Mouse (Mus musculus) cerebellum, adult 2 months (tissue): Measurements from ENCODE around the gene Baz1a. TPM values are rescaled to one million over a fixed set of nuclear protein-coding genes. Genes with fewer than 3 reads are reported as not detected.

Source experiments
- DNase-seq, 2 experiments: peaks; one replicate each; pipeline ENCODE4 v3.0.0; 2021
- H3K27ac ChIP-seq: fragments of 200-500 bp; 2 replicates; pipeline ENCODE4 v1.5.1; 2012; ENCODE audit warnings: low read length, control low read depth, inconsistent platforms; ENCODE audit not compliant: insufficient read depth
- H3K27me3 ChIP-seq: fragments of 200-500 bp; 2 replicates; pipeline ENCODE4 v1.6.1; 2012; ENCODE audit warnings: inconsistent platforms, mild to moderate bottlenecking, low read length, moderate library complexity; ENCODE audit not compliant: control insufficient read depth, insufficient read depth
- H3K4me1 ChIP-seq: fragments of 200-500 bp; 2 replicates; pipeline ENCODE4 v1.6.1; 2011; ENCODE audit warnings: low read length; ENCODE audit not compliant: control insufficient read depth, insufficient read depth
- H3K4me3 ChIP-seq: fragments of 200-500 bp; replicated peaks from 2 replicates; pipeline ENCODE3; 2011; ENCODE audit warnings: mild to moderate bottlenecking, low read depth, low read length, control low read depth; ENCODE audit not compliant: insufficient read depth
- CTCF ChIP-seq: fragments of 200-500 bp; IDR thresholded peaks from 2 replicates; pipeline ENCODE4 v1.5.1; 2011; ENCODE audit warnings: low read depth, mild to moderate bottlenecking, control low read depth, low read length, moderate library complexity, borderline replicate concordance; ENCODE audit not compliant: insufficient read depth
- POLR2A ChIP-seq: fragments of 200-500 bp; IDR thresholded peaks from 2 replicates; pipeline ENCODE4 v1.6.1; 2011; ENCODE audit warnings: low read length, control low read depth, borderline replicate concordance; ENCODE audit not compliant: insufficient read depth
- WGBS: fragments of 180-500 bp; shearing (Covaris S2); methylation state at CpG from one replicate; pipeline ENCODE4 v1.1.7; 2018; 5-methylcytosine and 5-hydroxymethylcytosine counted together
- polyA plus RNA-seq: library from polyadenylated mRNA; depleted of rRNA; stranded (reverse); fragments of >200 nt; gene quantifications from 2 replicates; pipeline ENCODE4 v1.2.3, GENCODE M21; 2012

Gene Baz1a
- polyA plus RNA-seq, 1 experiment: 0.62 TPM

- TF ChIP-seq POLR2A (no peak), CTCF (no peak)
- Histone ChIP-seq H3K4me1 (no peaks in the 10 kb centered on the region), H3K27me3 (no peaks in the 10 kb centered on the region), H3K4me3 (no peak overlapping the region), H3K27ac (no peak overlapping the region)
- no peak for DNase-seq
- WGBS: 53% methylated on average over 9 of the region's 9 CpGs
Observed at GRCm38 (mm10) chr12:55017119-55017721, 3.1 kb upstream of the Baz1a start.

- Histone ChIP-seq H3K4me3 (no peak overlapping the region), H3K27ac (no peak overlapping the region), H3K4me1 (no peaks in the 10 kb centered on the region), H3K27me3 (no peaks in the 10 kb centered on the region)
- DNase-seq: no peak
- TF ChIP-seq CTCF: no peak
- TF ChIP-seq POLR2A: no peak
- 72% methylated on average over 8 of the region's 8 CpGs for WGBS
Observed at GRCm38 (mm10) chr12:55016339-55017118, 2.4 kb upstream of the Baz1a start.

DNA sequence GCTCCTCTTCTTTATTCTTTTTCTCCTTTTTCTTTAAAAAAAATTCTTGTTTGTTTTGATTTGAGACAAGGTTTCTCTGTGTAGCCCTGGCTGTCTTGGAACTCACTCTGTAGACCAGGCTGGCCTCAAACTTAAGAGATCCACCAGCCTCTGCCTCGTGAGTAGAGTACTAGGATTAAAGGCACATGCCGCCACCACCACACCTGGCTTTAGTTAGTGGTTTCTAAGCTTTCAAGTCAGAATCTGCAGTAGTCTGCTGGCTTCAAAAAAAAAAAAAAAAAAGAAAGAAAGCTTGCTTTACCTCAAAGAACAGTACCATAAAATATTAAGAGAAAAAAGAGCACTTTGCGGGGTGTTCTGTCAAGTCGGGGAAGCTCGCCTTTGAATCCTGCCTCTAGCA, 1.3 kb upstream of the Baz1a start:
- TF ChIP-seq POLR2A (no peak), CTCF (no peak)
- no peak for DNase-seq
- Histone ChIP-seq H3K4me1 (no peaks in the 10 kb centered on the region), H3K27me3 (no peaks in the 10 kb centered on the region), H3K27ac (no peak overlapping the region), H3K4me3 (no peak overlapping the region)
- WGBS: 91% methylated on average over 5 of the region's 5 CpGs

- Histone ChIP-seq H3K27ac (no peak overlapping the region), H3K4me1 (no peaks in the 10 kb centered on the region), H3K27me3 (no peaks in the 10 kb centered on the region), H3K4me3 (no peak overlapping the region)
- DNase-seq: no peak
- WGBS: 91% methylated on average over 1 of the region's 1 CpGs
- TF ChIP-seq CTCF: no peak
- no peak for TF ChIP-seq POLR2A
Observed at GRCm38 (mm10) chr12:55013031-55013430, 1.1 kb downstream of the Baz1a start.

DNA sequence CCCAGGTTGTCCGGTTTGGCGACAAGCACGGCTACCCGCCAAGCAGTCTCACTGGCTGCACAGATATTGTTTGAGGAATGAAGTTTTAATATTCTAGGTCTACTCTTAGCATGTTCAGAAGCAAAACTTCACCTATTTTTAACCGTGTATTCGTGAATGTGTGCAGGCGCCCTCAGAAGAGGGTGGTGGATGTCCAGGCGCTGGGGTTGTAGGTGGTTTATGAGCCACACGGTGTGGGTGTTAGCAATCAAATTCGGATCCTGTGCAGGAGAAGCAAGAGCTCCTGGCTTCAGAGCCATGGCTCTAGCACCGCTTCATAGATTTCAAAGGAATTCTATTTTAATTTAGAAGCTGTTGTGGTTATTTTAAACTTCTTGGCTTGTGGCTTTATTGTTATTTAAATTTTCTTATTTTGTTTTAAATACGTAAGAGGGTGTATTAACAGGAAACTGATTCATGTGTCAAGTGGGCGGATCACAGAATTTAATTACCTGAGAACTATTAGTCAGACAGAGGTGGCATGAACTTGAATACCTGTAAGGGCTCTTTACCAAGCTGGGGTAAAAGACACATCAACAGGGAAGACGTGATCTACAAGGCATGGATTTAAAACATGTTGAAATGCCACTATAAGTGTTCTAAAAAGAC, 6.7 kb downstream of the Baz1a start:
- Histone ChIP-seq H3K4me1 (no peaks in the 10 kb centered on the region), H3K27me3 (no peaks in the 10 kb centered on the region; the same call in 1 of the 2 replicates), H3K4me3 (no peak overlapping the region), H3K27ac (no peak overlapping the region)
- TF ChIP-seq CTCF (no peak), POLR2A (no peak)
- WGBS: 85% methylated on average over 14 of the region's 14 CpGs
- DNase-seq: no peak

DNA sequence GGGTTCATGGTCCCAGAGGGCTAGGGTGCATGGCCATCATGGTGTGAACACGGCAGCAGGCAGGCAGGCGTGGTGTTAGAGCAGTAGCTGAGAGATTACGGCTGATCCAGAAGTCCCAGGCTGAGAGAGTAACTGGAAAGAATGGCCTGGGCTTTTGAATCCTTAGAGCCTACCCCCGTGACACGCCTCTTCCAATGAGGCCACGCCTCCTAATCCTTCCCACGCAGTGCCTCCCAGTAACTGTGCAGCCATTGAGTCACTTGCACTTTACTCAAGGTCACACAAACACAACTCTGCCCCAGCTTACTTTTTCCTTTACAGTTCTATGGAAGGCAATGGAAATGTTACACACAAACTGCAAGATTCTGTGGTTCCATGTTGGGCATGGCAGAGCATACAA, 8.1 kb downstream of the Baz1a start:
- no peaks in the 10 kb centered on the region for H3K4me1 ChIP-seq
- 91% methylated on average over 7 of the region's 7 CpGs for WGBS
- H3K4me3 ChIP-seq: no peak overlapping the region
- no peak for TF ChIP-seq CTCF
- TF ChIP-seq POLR2A: no peak
- no peak for DNase-seq
- H3K27ac ChIP-seq: no peak overlapping the region
- H3K27me3 ChIP-seq: no peaks in the 10 kb centered on the region; the same call in 1 of the 2 replicates

DNA sequence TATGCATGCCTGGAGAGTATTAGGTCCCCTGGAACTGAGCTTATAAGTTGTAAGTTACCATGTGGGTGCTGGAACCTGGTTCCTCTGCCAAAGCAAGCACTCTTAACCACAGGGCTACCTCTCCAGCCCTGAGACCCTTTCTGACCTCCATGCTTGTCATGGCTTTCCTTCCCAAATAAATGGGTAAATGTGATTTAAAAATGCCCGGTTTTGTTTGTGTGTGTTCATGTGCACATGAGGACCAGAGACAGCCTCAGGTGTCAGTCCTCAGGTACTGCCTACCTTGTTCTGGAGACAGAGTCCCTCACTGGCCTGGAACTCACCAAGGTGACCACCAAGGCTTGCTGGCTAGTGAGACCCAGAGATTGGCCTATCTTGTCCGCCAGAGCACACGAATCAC, 9.8 kb downstream of the Baz1a start:
- H3K4me3 ChIP-seq: no peak overlapping the region
- TF ChIP-seq POLR2A (no peak), CTCF (no peak)
- DNase-seq: no peak
- H3K27ac ChIP-seq: no peak overlapping the region
- H3K4me1 ChIP-seq: no peaks in the 10 kb centered on the region
- WGBS: 90% methylated on average over 3 of the region's 3 CpGs
- H3K27me3 ChIP-seq: no peaks in the 10 kb centered on the region; the same call in 1 of the 2 replicates
